25 mouse cellular contexts compared by ENCODE assay signal in the genomic region with DNA sequence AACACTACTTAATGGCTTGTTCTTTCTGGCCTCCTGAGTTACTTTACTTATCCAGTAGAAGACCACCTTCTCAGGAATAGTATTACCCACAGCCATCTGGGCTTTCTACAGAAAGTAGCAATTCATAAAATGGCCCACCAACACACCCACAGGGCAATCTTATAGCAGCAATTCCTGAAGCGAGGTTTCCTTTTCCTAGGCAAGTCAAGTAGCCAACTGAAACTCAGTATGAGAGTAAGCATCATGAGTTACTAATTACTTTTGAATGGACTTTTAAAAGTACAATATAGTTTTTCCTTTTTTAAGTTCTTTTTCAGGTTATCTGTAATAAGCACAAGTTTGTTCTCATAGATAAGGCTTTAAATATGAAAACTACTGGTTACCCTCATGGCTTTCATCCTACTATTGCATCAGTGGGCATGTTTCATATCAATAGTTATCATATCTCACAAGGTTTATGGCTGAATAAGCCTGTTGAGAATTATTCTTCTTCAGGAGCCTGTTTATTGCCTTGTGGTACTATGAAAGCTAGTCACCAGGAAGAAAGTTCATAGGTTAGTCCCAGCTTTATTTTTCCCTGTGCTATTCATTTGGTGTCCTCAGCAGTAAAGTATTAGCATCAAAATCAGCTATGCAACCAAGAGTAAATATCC. TPM values are rescaled to one million over a fixed set of nuclear protein-coding genes. Genes with fewer than 3 reads are reported as not detected.
"Had no signal": no experiment of that assay in that cellular context is flagged by ENCODE, and none has a peak within 500 bp of the region (broad histone marks: within the 10 kb centered on the region; RNA-seq: fewer than 3 reads in every experiment).

No protein-coding gene starts in this region.

- H3K4me1 ChIP-seq: neural tube, embryonic 12.5 days; neural tube, embryonic 13.5 days; neural tube, embryonic 15.5 days; stomach, embryonic 15.5 days had no signal

- H3K27me3 ChIP-seq: neural tube, embryonic 12.5 days; neural tube, embryonic 13.5 days; neural tube, embryonic 15.5 days; stomach, embryonic 15.5 days had no signal

- H3K4me2 ChIP-seq: neural tube, embryonic 12.5 days; neural tube, embryonic 13.5 days; neural tube, embryonic 15.5 days; stomach, embryonic 15.5 days had no signal

- H3K36me3 ChIP-seq: neural tube, embryonic 12.5 days; neural tube, embryonic 13.5 days; neural tube, embryonic 15.5 days; stomach, embryonic 15.5 days had no signal

- H3K4me3 ChIP-seq: neural tube, embryonic 12.5 days; neural tube, embryonic 13.5 days; neural tube, embryonic 15.5 days; stomach, embryonic 15.5 days had no signal

- DNase-seq: retina, postnatal 1 day; right cerebral cortex, adult 18-20 months; right cerebral cortex, postnatal 14 days; right cerebral cortex, postnatal 25 days; right cerebral cortex, postnatal 4 days; spleen, adult 18-20 months; thymus, adult 18-20 months; thymus, adult 2 months; thymus, postnatal 14 days; thymus, postnatal 25 days; thymus, postnatal 36 days; thymus, postnatal 4 days had no signal

- H3K9me3 ChIP-seq: neural tube, embryonic 12.5 days; neural tube, embryonic 13.5 days; neural tube, embryonic 15.5 days; stomach, embryonic 15.5 days had no signal

- H3K27ac ChIP-seq: neural tube, embryonic 12.5 days; neural tube, embryonic 13.5 days; neural tube, embryonic 15.5 days; stomach, embryonic 15.5 days; stomach, postnatal 0 days had no signal

- H3K9ac ChIP-seq: neural tube, embryonic 12.5 days; neural tube, embryonic 13.5 days; neural tube, embryonic 15.5 days; stomach, embryonic 15.5 days had no signal

RNA-seq across cellular contexts. Expression of gene Actrt1, which starts 2.8 kb away (rescaled TPM):
- total RNA-seq: neutrophil, adult 5-6 weeks had no signal
- polyA plus RNA-seq: neural tube, embryonic 12.5 days; neural tube, embryonic 13.5 days; neural tube, embryonic 14.5 days; neural tube, embryonic 15.5 days; small intestine, adult 2 months; spleen, adult 2 months; stomach, embryonic 14.5 days; stomach, embryonic 15.5 days; stomach, embryonic 16.5 days; stomach, postnatal 0 days; thymus, adult 2 months; thymus, postnatal 0 days; urinary bladder, adult 2 months had no signal
